In genomic region chr11:85786113-85786718, GRCm38 (mm10) we compare ENCODE assay signal across 8 mouse cellular contexts. TPM values are rescaled to one million over a fixed set of nuclear protein-coding genes. Genes with fewer than 3 reads are reported as not detected.
DNase-seq lines count a peak whose midpoint lies in the region; ATAC-seq and TF ChIP-seq lines count a peak whose summit lies in the region.

No protein-coding gene starts in this region.

- no peak overlapping the region for H3K4me2 ChIP-seq in heart, postnatal 0 days (ENCODE audit: low read depth, low read length)
- H3K4me2 ChIP-seq in midbrain, embryonic 14.5 days (ENCODE audit: low read length) = no peak overlapping the region
- H3K4me2 ChIP-seq in midbrain, embryonic 13.5 days (replicated peaks) = no peak overlapping the region
- H3K4me2 ChIP-seq in hindbrain, postnatal 0 days (ENCODE audit: low read depth, low read length) = no peak overlapping the region
- no peak overlapping the region for H3K4me2 ChIP-seq in stomach, postnatal 0 days (replicated peaks; ENCODE audit: low read depth)

- peak; percentile 30; the same call in 1 of the 2 replicates for ATAC-seq in heart, postnatal 0 days (ENCODE audit: insufficient read depth, low read depth)
- ATAC-seq in midbrain, embryonic 14.5 days (ENCODE audit: low FRiP score, low TSS enrichment) = no peak
- no peak for ATAC-seq in midbrain, embryonic 13.5 days
- ATAC-seq in hindbrain, postnatal 0 days = peak; percentile 74
- peak; percentile 73 for ATAC-seq in stomach, postnatal 0 days (ENCODE audit: low FRiP score, low TSS enrichment)

- no peak for TF ChIP-seq EP300 in heart, postnatal 0 days (IDR thresholded peaks at IDR 0.05; ENCODE audit: low read depth)
- TF ChIP-seq EP300 in stomach, postnatal 0 days (optimal IDR thresholded peaks at IDR 0.05) = no peak

- H3K4me1 ChIP-seq in heart, postnatal 0 days (ENCODE audit: control insufficient read depth, insufficient read depth) = no peaks in the 10 kb centered on the region
- no peaks in the 10 kb centered on the region for H3K4me1 ChIP-seq in midbrain, embryonic 14.5 days (ENCODE audit: control insufficient read depth, insufficient read depth, low read length)
- no peaks in the 10 kb centered on the region for H3K4me1 ChIP-seq in midbrain, embryonic 13.5 days (replicated peaks)
- H3K4me1 ChIP-seq in hindbrain, postnatal 0 days (ENCODE audit: insufficient read depth, low read length) = no peaks in the 10 kb centered on the region
- H3K4me1 ChIP-seq in stomach, postnatal 0 days (replicated peaks; ENCODE audit: control insufficient read depth, insufficient read depth) = no peaks in the 10 kb centered on the region

- H3K9ac ChIP-seq in heart, postnatal 0 days (replicated peaks; ENCODE audit: low read depth, low read length) = no peak overlapping the region
- H3K9ac ChIP-seq in midbrain, embryonic 14.5 days (replicated peaks; ENCODE audit: low read length) = no peak overlapping the region
- no peak overlapping the region for H3K9ac ChIP-seq in midbrain, embryonic 13.5 days (replicated peaks)
- no peak overlapping the region for H3K9ac ChIP-seq in hindbrain, postnatal 0 days (replicated peaks; ENCODE audit: low read length)
- H3K9ac ChIP-seq in stomach, postnatal 0 days (ENCODE audit: low read length) = no peak overlapping the region

- no peak overlapping the region for H3K27ac ChIP-seq in heart, postnatal 0 days (ENCODE audit: low read depth)
- no peak overlapping the region for H3K27ac ChIP-seq in midbrain, embryonic 14.5 days (replicated peaks; ENCODE audit: low read depth, low read length)
- no peak overlapping the region for H3K27ac ChIP-seq in midbrain, embryonic 13.5 days
- no peak overlapping the region for H3K27ac ChIP-seq in hindbrain, postnatal 0 days
- 0 out of 2 replicates have a peak overlapping the region, but pooled peaks have one; percentile 18 for H3K27ac ChIP-seq in stomach, postnatal 0 days (replicated peaks)

- TF ChIP-seq CTCF in heart, postnatal 0 days (IDR thresholded peaks at IDR 0.05; ENCODE audit: low read depth) = peak; percentile 42
- TF ChIP-seq CTCF in hindbrain, postnatal 0 days (IDR thresholded peaks at IDR 0.05; ENCODE audit: low read depth) = peak; percentile 66
- peak; percentile 76 for TF ChIP-seq CTCF in stomach, postnatal 0 days (IDR thresholded peaks at IDR 0.05; ENCODE audit: low read depth)

- H3K9me3 ChIP-seq in heart, postnatal 0 days (replicated peaks; ENCODE audit: control insufficient read depth, low read length) = no peaks in the 10 kb centered on the region
- H3K9me3 ChIP-seq in midbrain, embryonic 14.5 days (ENCODE audit: control insufficient read depth, low read length) = no peaks in the 10 kb centered on the region
- no peaks in the 10 kb centered on the region for H3K9me3 ChIP-seq in midbrain, embryonic 13.5 days
- no peaks in the 10 kb centered on the region for H3K9me3 ChIP-seq in hindbrain, postnatal 0 days (ENCODE audit: low read length)
- H3K9me3 ChIP-seq in stomach, postnatal 0 days (ENCODE audit: control insufficient read depth, low read length) = no peaks in the 10 kb centered on the region

- no peaks in the 10 kb centered on the region for H3K36me3 ChIP-seq in heart, postnatal 0 days (replicated peaks; ENCODE audit: control insufficient read depth, insufficient read depth, low read length)
- H3K36me3 ChIP-seq in midbrain, embryonic 14.5 days (ENCODE audit: control insufficient read depth, insufficient read depth, low read length) = no peaks in the 10 kb centered on the region
- H3K36me3 ChIP-seq in midbrain, embryonic 13.5 days = no peaks in the 10 kb centered on the region
- no peaks in the 10 kb centered on the region for H3K36me3 ChIP-seq in hindbrain, postnatal 0 days (ENCODE audit: insufficient read depth, low read length)
- no peaks in the 10 kb centered on the region for H3K36me3 ChIP-seq in stomach, postnatal 0 days (ENCODE audit: control insufficient read depth, insufficient read depth, low read length)

- peaks cover 32% of the 10 kb centered on the region; the same call in 1 of the 2 replicates for H3K27me3 ChIP-seq in heart, postnatal 0 days (ENCODE audit: control insufficient read depth, insufficient read depth, low read length)
- H3K27me3 ChIP-seq in midbrain, embryonic 14.5 days (ENCODE audit: control insufficient read depth, insufficient read depth, low read length) = no peaks in the 10 kb centered on the region
- peaks cover 3% of the 10 kb centered on the region; the same call in 1 of the 2 replicates for H3K27me3 ChIP-seq in midbrain, embryonic 13.5 days
- H3K27me3 ChIP-seq in hindbrain, postnatal 0 days (ENCODE audit: insufficient read depth, low read length) = no peaks in the 10 kb centered on the region
- H3K27me3 ChIP-seq in stomach, postnatal 0 days (ENCODE audit: control insufficient read depth, insufficient read depth, low read length) = no peaks in the 10 kb centered on the region

- DNase-seq in heart, postnatal 0 days (ENCODE audit: low spot score) = peak; percentile 46
- no peak for DNase-seq in heart, adult 8-10 months (ENCODE audit: low spot score)
- peak; percentile 23 for DNase-seq in midbrain, embryonic 14.5 days
- DNase-seq in hindbrain, postnatal 0 days (ENCODE audit: low spot score) = peak; percentile 68
- DNase-seq in stomach, postnatal 0 days (ENCODE audit: low spot score) = no peak
- no peak for DNase-seq in ovary, adult 18-20 months (ENCODE audit: low spot score)
- no peak for DNase-seq in urinary bladder, postnatal 36 days (ENCODE audit: low spot score in 2 of 2)

- no peak overlapping the region for H3K4me3 ChIP-seq in heart, postnatal 0 days (ENCODE audit: low read depth, low read length)
- H3K4me3 ChIP-seq in midbrain, embryonic 14.5 days (replicated peaks; ENCODE audit: low read depth, low read length) = no peak overlapping the region
- H3K4me3 ChIP-seq in midbrain, embryonic 13.5 days (replicated peaks) = no peak overlapping the region
- H3K4me3 ChIP-seq in hindbrain, postnatal 0 days (ENCODE audit: low read length) = no peak overlapping the region
- H3K4me3 ChIP-seq in stomach, postnatal 0 days (ENCODE audit: low read depth, low read length) = no peak overlapping the region

- WGBS in heart, postnatal 0 days = 77% methylated on average over 3 of the region's 3 CpGs
- 87% methylated on average over 3 of the region's 3 CpGs for WGBS in midbrain, embryonic 14.5 days
- WGBS in midbrain, embryonic 13.5 days = 77% methylated on average over 3 of the region's 3 CpGs
- WGBS in hindbrain, postnatal 0 days = 76% methylated on average over 3 of the region's 3 CpGs
- 66% methylated on average over 3 of the region's 3 CpGs for WGBS in stomach, postnatal 0 days

RNA-seq across cellular contexts. Expression of gene Tbx2, which starts 46.1 kb away (rescaled TPM):
- 8.5 and 12.0 TPM in 2 replicates for total RNA-seq in heart, postnatal 0 days (2014; rRNA removed; ENCODE audit: low replicate concordance)
- 1.3 TPM in 2 replicates for polyA plus RNA-seq in heart, postnatal 0 days (2015; fragmentation: Nextera tagmentation; extraction: Ambion mirVana)
- total RNA-seq in heart, adult 8-10 months (2022) = 1 to 10 TPM; 4.1 to 6.6 (median 4.7) TPM
- polyA plus RNA-seq in midbrain, embryonic 14.5 days (2014; fragmentation: Nextera tagmentation; extraction: Ambion mirVana) = 0.69 and 0.83 TPM in 2 replicates
- polyA plus RNA-seq in midbrain, embryonic 13.5 days (2015; fragmentation: Nextera tagmentation; extraction: Ambion mirVana) = 0.44 and 0.57 TPM in 2 replicates
- 3.6 and 7.9 TPM in 2 replicates for total RNA-seq in hindbrain, postnatal 0 days (2014; rRNA removed)
- 0.70 and 0.86 TPM in 2 replicates for polyA plus RNA-seq in hindbrain, postnatal 0 days (2015; fragmentation: Nextera tagmentation; extraction: Ambion mirVana)
- polyA plus RNA-seq in stomach, postnatal 0 days (2015; fragmentation: Nextera tagmentation; extraction: Ambion mirVana) = 5.2 and 6.9 TPM in 2 replicates

Comparison
In these comparisons a context has a peak if more than half of its experiments do, and no peak if none do; other contexts are left out.
1. DNase-seq: peak in heart, postnatal 0 days (single experiment), midbrain, embryonic 14.5 days (single experiment) and hindbrain, postnatal 0 days (single experiment); none in heart, adult 8-10 months (single experiment), stomach, postnatal 0 days (single experiment), ovary, adult 18-20 months (single experiment) and urinary bladder, postnatal 36 days (0 of 2).
2. ATAC-seq: peak in heart, postnatal 0 days (single experiment), hindbrain, postnatal 0 days (single experiment) and stomach, postnatal 0 days (single experiment); none in midbrain, embryonic 14.5 days (single experiment) and midbrain, embryonic 13.5 days (single experiment).
3. Peak in every context shown above with its lines, with median percentiles within 50 percentile points of each other: CTCF ChIP-seq.